Mouse (Mus musculus): ENCODE results near the gene Olfr1211. TPM values are rescaled to one million over a fixed set of nuclear protein-coding genes. Genes with fewer than 3 reads are reported as not detected.

Gene Olfr1211
- not detected in 2 replicates for polyA plus RNA-seq (2014; fragmentation: Nextera tagmentation; extraction: Ambion mirVana)

DNA sequence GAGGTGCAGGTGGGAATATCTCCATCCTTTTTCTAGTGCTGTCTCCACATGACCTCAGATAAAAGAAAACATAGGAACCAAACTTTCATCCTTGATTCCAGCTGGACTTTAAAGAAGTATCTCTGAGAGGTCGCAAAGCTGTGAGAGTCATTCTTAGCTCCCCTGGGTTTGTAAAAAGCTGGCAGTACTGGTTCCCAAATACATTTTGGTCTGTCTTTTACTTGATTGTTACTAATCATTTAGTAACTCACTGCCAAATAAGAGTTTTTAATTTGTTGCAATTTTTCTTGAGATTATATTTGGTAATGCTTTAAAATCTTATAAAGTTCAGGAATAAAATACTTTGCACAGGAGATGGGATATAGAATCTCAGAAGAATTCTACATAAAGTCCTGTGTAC lies at the start of gene Olfr1211:
Gene Olfr1211 (minus strand): TSS at position 101 of the 400 bp plus-strand sequence.
- no peak within 1 kb of the TSS for H3K4me3 ChIP-seq (replicated peaks; ENCODE audit: low read length)
- DNase-seq (ENCODE audit: low spot score) = no peak
- no peaks in the 10 kb centered on the region for H3K27me3 ChIP-seq (ENCODE audit: control insufficient read depth, insufficient read depth, low read length)
- no peak within 1 kb of the TSS for H3K4me2 ChIP-seq (replicated peaks)
- no peak for ATAC-seq (ENCODE audit: low FRiP score)
- H3K27ac ChIP-seq = no peak within 1 kb of the TSS
- 87% methylated on average over 1 of the region's 1 CpGs for WGBS
- H3K4me1 ChIP-seq (replicated peaks; ENCODE audit: control insufficient read depth, insufficient read depth, low read length) = no peaks in the 10 kb centered on the region
- no peak within 1 kb of the TSS for H3K9ac ChIP-seq
- H3K36me3 ChIP-seq (replicated peaks; ENCODE audit: control insufficient read depth, insufficient read depth) = no peaks in the 10 kb centered on the region
- H3K9me3 ChIP-seq (ENCODE audit: control insufficient read depth, low read length) = no peaks in the 10 kb centered on the region

GRCm38 (mm10) chr2:88980181-88980580 lies 42.3 kb upstream of the Olfr1211 start, which contains the start of gene Gm13762:
TSS of gene Gm13762 (minus strand) at chr2:88980281.
- ATAC-seq (ENCODE audit: low FRiP score) = no peak
- H3K4me1 ChIP-seq (replicated peaks; ENCODE audit: control insufficient read depth, insufficient read depth, low read length) = no peaks in the 10 kb centered on the region
- H3K4me3 ChIP-seq (replicated peaks; ENCODE audit: low read length) = no peak within 1 kb of the TSS
- no peaks in the 10 kb centered on the region for H3K9me3 ChIP-seq (ENCODE audit: control insufficient read depth, low read length)
- no peak for DNase-seq (ENCODE audit: low spot score)
- no peaks in the 10 kb centered on the region for H3K36me3 ChIP-seq (replicated peaks; ENCODE audit: control insufficient read depth, insufficient read depth)
- H3K9ac ChIP-seq = no peak within 1 kb of the TSS
- 85% methylated on average over 1 of the region's 1 CpGs for WGBS
- no peak within 1 kb of the TSS for H3K4me2 ChIP-seq (replicated peaks)
- H3K27ac ChIP-seq = no peak within 1 kb of the TSS
- H3K27me3 ChIP-seq (ENCODE audit: control insufficient read depth, insufficient read depth, low read length) = no peaks in the 10 kb centered on the region

- Histone ChIP-seq H3K9ac (no peak within 1 kb of the TSS), H3K36me3 (replicated peaks; ENCODE audit: control insufficient read depth, insufficient read depth) (no peaks in the 10 kb centered on the region), H3K27me3 (ENCODE audit: control insufficient read depth, insufficient read depth, low read length) (no peaks in the 10 kb centered on the region), H3K4me3 (replicated peaks; ENCODE audit: low read length) (no peak within 1 kb of the TSS), H3K4me2 (replicated peaks) (no peak within 1 kb of the TSS), H3K27ac (no peak within 1 kb of the TSS), H3K4me1 (replicated peaks; ENCODE audit: control insufficient read depth, insufficient read depth, low read length) (no peaks in the 10 kb centered on the region), H3K9me3 (ENCODE audit: control insufficient read depth, low read length) (no peaks in the 10 kb centered on the region)
- DNase-seq (ENCODE audit: low spot score) (no peak), ATAC-seq (ENCODE audit: low FRiP score) (no peak)
These were observed 15.8 kb upstream of the Olfr1211 start, which contains the start of gene Olfr1212 for GRCm38 (mm10) chr2:88953669-88954068. TSS of gene Olfr1212 (plus strand) at chr2:88953969.

GRCm38 (mm10) chr2:88915057-88915456 lies 22.9 kb downstream of the Olfr1211 start, which contains the start of gene Olfr1209:
TSS of gene Olfr1209 (minus strand) at chr2:88915157.
- Histone ChIP-seq H3K4me3 (replicated peaks; ENCODE audit: low read length) (no peak within 1 kb of the TSS), H3K4me2 (replicated peaks) (no peak within 1 kb of the TSS), H3K9ac (no peak within 1 kb of the TSS), H3K9me3 (ENCODE audit: control insufficient read depth, low read length) (no peaks in the 10 kb centered on the region), H3K27ac (no peak within 1 kb of the TSS), H3K27me3 (ENCODE audit: control insufficient read depth, insufficient read depth, low read length) (no peaks in the 10 kb centered on the region), H3K4me1 (replicated peaks; ENCODE audit: control insufficient read depth, insufficient read depth, low read length) (no peaks in the 10 kb centered on the region), H3K36me3 (replicated peaks; ENCODE audit: control insufficient read depth, insufficient read depth) (no peaks in the 10 kb centered on the region)
- no peak for DNase-seq (ENCODE audit: low spot score)
- ATAC-seq (ENCODE audit: low FRiP score) = no peak
- WGBS = 94% methylated on average over 3 of the region's 3 CpGs

GRCm38 (mm10) chr2:88902211-88902610 lies 35.7 kb downstream of the Olfr1211 start, which contains the start of gene Olfr1208:
TSS of gene Olfr1208 (minus strand) at chr2:88902311.
- no peak within 1 kb of the TSS for H3K27ac ChIP-seq
- H3K4me3 ChIP-seq (replicated peaks; ENCODE audit: low read length) = no peak within 1 kb of the TSS

More at GRCm38 (mm10) chr2:88902211-88902610, 35.7 kb downstream of the Olfr1211 start, which contains the start of gene Olfr1208:
- Histone ChIP-seq H3K9me3 (ENCODE audit: control insufficient read depth, low read length) (no peaks in the 10 kb centered on the region), H3K36me3 (replicated peaks; ENCODE audit: control insufficient read depth, insufficient read depth) (no peaks in the 10 kb centered on the region), H3K4me2 (replicated peaks) (no peak within 1 kb of the TSS), H3K27me3 (ENCODE audit: control insufficient read depth, insufficient read depth, low read length) (no peaks in the 10 kb centered on the region), H3K9ac (no peak within 1 kb of the TSS), H3K4me1 (replicated peaks; ENCODE audit: control insufficient read depth, insufficient read depth, low read length) (no peaks in the 10 kb centered on the region)
- DNase-seq (ENCODE audit: low spot score) (no peak), ATAC-seq (ENCODE audit: low FRiP score) (no peak)

Other genes starting within 250 kb of the Olfr1211 start
- not detected in 2 replicates for gene Olfr1195, start 248.9 kb downstream of the Olfr1211 start, polyA plus RNA-seq (2014; fragmentation: Nextera tagmentation; extraction: Ambion mirVana)
- gene Olfr1196, start 233.5 kb downstream of the Olfr1211 start, polyA plus RNA-seq (2014; fragmentation: Nextera tagmentation; extraction: Ambion mirVana) = not detected in 2 replicates
- not detected in 2 replicates for gene Olfr1197, start 205.7 kb downstream of the Olfr1211 start, polyA plus RNA-seq (2014; fragmentation: Nextera tagmentation; extraction: Ambion mirVana)
- not detected in 2 replicates for gene Olfr1198, start 186.7 kb downstream of the Olfr1211 start, polyA plus RNA-seq (2014; fragmentation: Nextera tagmentation; extraction: Ambion mirVana)
- not detected in 2 replicates for gene Olfr1199, start 177.6 kb downstream of the Olfr1211 start, polyA plus RNA-seq (2014; fragmentation: Nextera tagmentation; extraction: Ambion mirVana)
- gene Olfr1200, start 167.6 kb downstream of the Olfr1211 start, polyA plus RNA-seq (2014; fragmentation: Nextera tagmentation; extraction: Ambion mirVana) = not detected in 2 replicates
- gene Olfr1201, start 145.1 kb downstream of the Olfr1211 start, polyA plus RNA-seq (2014; fragmentation: Nextera tagmentation; extraction: Ambion mirVana) = not detected in 2 replicates
- not detected in 2 replicates for gene Olfr1202, start 123.6 kb downstream of the Olfr1211 start, polyA plus RNA-seq (2014; fragmentation: Nextera tagmentation; extraction: Ambion mirVana)
- gene Olfr1205, start 108.4 kb downstream of the Olfr1211 start, polyA plus RNA-seq (2014; fragmentation: Nextera tagmentation; extraction: Ambion mirVana) = not detected in 2 replicates
- gene Olfr1204, start 88.8 kb downstream of the Olfr1211 start, polyA plus RNA-seq (2014; fragmentation: Nextera tagmentation; extraction: Ambion mirVana) = not detected in 2 replicates
- not detected in 2 replicates for gene Olfr1206, start 74.9 kb downstream of the Olfr1211 start, polyA plus RNA-seq (2014; fragmentation: Nextera tagmentation; extraction: Ambion mirVana)
- gene Olfr1208, start 35.8 kb downstream of the Olfr1211 start, polyA plus RNA-seq (2014; fragmentation: Nextera tagmentation; extraction: Ambion mirVana) = not detected in 2 replicates
- not detected in 2 replicates for gene Olfr1209, start 23.0 kb downstream of the Olfr1211 start, polyA plus RNA-seq (2014; fragmentation: Nextera tagmentation; extraction: Ambion mirVana)
- not detected in 2 replicates for gene Olfr1212, start 15.9 kb upstream of the Olfr1211 start, polyA plus RNA-seq (2014; fragmentation: Nextera tagmentation; extraction: Ambion mirVana)
- 0.10 TPM in 1 of 2 replicates, not detected in the other for gene Gm13762, start 42.2 kb upstream of the Olfr1211 start, polyA plus RNA-seq (2014; fragmentation: Nextera tagmentation; extraction: Ambion mirVana)
- not detected in 2 replicates for gene Olfr1214, start 54.5 kb upstream of the Olfr1211 start, polyA plus RNA-seq (2014; fragmentation: Nextera tagmentation; extraction: Ambion mirVana)
- gene Olfr1215, start 68.9 kb upstream of the Olfr1211 start, polyA plus RNA-seq (2014; fragmentation: Nextera tagmentation; extraction: Ambion mirVana) = not detected in 2 replicates
- not detected in 2 replicates for gene Olfr1216, start 80.2 kb upstream of the Olfr1211 start, polyA plus RNA-seq (2014; fragmentation: Nextera tagmentation; extraction: Ambion mirVana)
- not detected in 2 replicates for gene Olfr1217, start 94.0 kb upstream of the Olfr1211 start, polyA plus RNA-seq (2014; fragmentation: Nextera tagmentation; extraction: Ambion mirVana)
- gene Olfr1218, start 123.1 kb upstream of the Olfr1211 start, polyA plus RNA-seq (2014; fragmentation: Nextera tagmentation; extraction: Ambion mirVana) = not detected in 2 replicates
- not detected in 2 replicates for gene Olfr1219, start 145.4 kb upstream of the Olfr1211 start, polyA plus RNA-seq (2014; fragmentation: Nextera tagmentation; extraction: Ambion mirVana)
- not detected in 2 replicates for gene Olfr1220, start 168.7 kb upstream of the Olfr1211 start, polyA plus RNA-seq (2014; fragmentation: Nextera tagmentation; extraction: Ambion mirVana)
- gene Olfr1221, start 179.2 kb upstream of the Olfr1211 start, polyA plus RNA-seq (2014; fragmentation: Nextera tagmentation; extraction: Ambion mirVana) = not detected in 2 replicates
- gene Olfr1222, start 194.9 kb upstream of the Olfr1211 start, polyA plus RNA-seq (2014; fragmentation: Nextera tagmentation; extraction: Ambion mirVana) = not detected in 2 replicates
- not detected in 2 replicates for gene Olfr1223, start 213.4 kb upstream of the Olfr1211 start, polyA plus RNA-seq (2014; fragmentation: Nextera tagmentation; extraction: Ambion mirVana)
- not detected in 2 replicates for gene Olfr1224-ps1, start 226.0 kb upstream of the Olfr1211 start, polyA plus RNA-seq (2014; fragmentation: Nextera tagmentation; extraction: Ambion mirVana)
- not detected in 2 replicates for gene Olfr1225, start 236.6 kb upstream of the Olfr1211 start, polyA plus RNA-seq (2014; fragmentation: Nextera tagmentation; extraction: Ambion mirVana)